Mouse (Mus musculus) hindbrain, embryonic 15.5 days (tissue): ENCODE measurements around the gene Ubr4. TPM values are rescaled to one million over a fixed set of nuclear protein-coding genes. Genes with fewer than 3 reads are reported as not detected.

Source experiments
- ATAC-seq: fragments of 200-750 bp; cut with Nextera tagmentation; 2 replicates; pipeline ENCODE4 v1.8.0; 2017; ENCODE audit warnings: low read depth, moderate number of reproducible peaks, moderate TSS enrichment; ENCODE audit not compliant: low FRiP score
- H3K27ac ChIP-seq: fragments of 300-500 bp; sonication (generic); replicated peaks from 2 replicates; pipeline ENCODE4 v1.5.1; 2015; ENCODE audit warnings: mild to moderate bottlenecking, inconsistent platforms
- H3K27me3 ChIP-seq: fragments of 300-500 bp; sonication (generic); 2 replicates; pipeline ENCODE4 v1.6.1; 2015; ENCODE audit warnings: control low read depth, inconsistent platforms
- H3K36me3 ChIP-seq: fragments of 300-500 bp; sonication (generic); 2 replicates; pipeline ENCODE4 v1.6.1; 2015; ENCODE audit warnings: control low read depth, inconsistent platforms
- H3K4me1 ChIP-seq: fragments of 300-500 bp; sonication (generic); replicated peaks from 2 replicates; pipeline ENCODE4 v1.6.1; 2015; ENCODE audit warnings: control low read depth, inconsistent platforms
- H3K4me2 ChIP-seq: fragments of 300-500 bp; sonication (generic); 2 replicates; pipeline ENCODE4 v1.6.1; 2015; ENCODE audit warnings: moderate library complexity, mild to moderate bottlenecking, inconsistent platforms
- H3K4me3 ChIP-seq: fragments of 300-500 bp; sonication (generic); 2 replicates; pipeline ENCODE4 v1.5.1; 2015; ENCODE audit warnings: mild to moderate bottlenecking, inconsistent platforms
- H3K9ac ChIP-seq: fragments of 300-500 bp; sonication (generic); 2 replicates; pipeline ENCODE4 v1.6.1; 2015; ENCODE audit warnings: inconsistent platforms
- H3K9me3 ChIP-seq: fragments of 300-500 bp; sonication (generic); 2 replicates; pipeline ENCODE4 v1.6.1; 2016; ENCODE audit warnings: control low read depth, inconsistent platforms
- WGBS: fragments of 180-500 bp; shearing (Covaris S2); methylation state at CpG from one replicate; pipeline ENCODE4 v1.1.7; 2015; 5-methylcytosine and 5-hydroxymethylcytosine counted together
- polyA plus RNA-seq: library from polyadenylated mRNA; unstranded; fragments of >200 nt; fragmentation: Nextera tagmentation; extraction: Ambion mirVana; gene quantifications from 2 replicates; pipeline ENCODE4 v1.2.1, GENCODE M21; 2015

Gene Ubr4
- polyA plus RNA-seq, 1 experiment from 2014 or later: 96.8 TPM

GRCm38 (mm10) chr4:139334631-139335295 is 17.6 kb upstream of the Ubr4 start:
- no peak overlapping the region for H3K4me2 ChIP-seq
- no peak overlapping the region for H3K9ac ChIP-seq
- H3K4me1 ChIP-seq: no peaks in the 10 kb centered on the region
- ATAC-seq: no peak
- H3K36me3 ChIP-seq: no peaks in the 10 kb centered on the region
- H3K9me3 ChIP-seq: no peaks in the 10 kb centered on the region
- WGBS: 60% methylated on average over 8 of the region's 9 CpGs
- H3K27me3 ChIP-seq: peaks cover 9% of the 10 kb centered on the region; the same call in 1 of the 2 replicates
- H3K4me3 ChIP-seq: no peak overlapping the region
- no peak overlapping the region for H3K27ac ChIP-seq

- Histone ChIP-seq H3K27ac (no peak overlapping the region), H3K4me2 (no peak overlapping the region), H3K4me3 (no peak overlapping the region), H3K36me3 (no peaks in the 10 kb centered on the region), H3K9me3 (no peaks in the 10 kb centered on the region), H3K9ac (no peak overlapping the region), H3K27me3 (peaks cover 9% of the 10 kb centered on the region; the same call in 1 of the 2 replicates), H3K4me1 (no peaks in the 10 kb centered on the region)
- 68% methylated on average over 7 of the region's 7 CpGs for WGBS
- ATAC-seq: no peak
These were observed 16.9 kb upstream of the Ubr4 start for GRCm38 (mm10) chr4:139335507-139335906.

- 28% methylated on average over 24 of the region's 24 CpGs for WGBS
- Histone ChIP-seq H3K9ac (no peak overlapping the region), H3K27ac (no peak overlapping the region), H3K9me3 (no peaks in the 10 kb centered on the region), H3K27me3 (peaks cover 9% of the 10 kb centered on the region; the same call in 1 of the 2 replicates), H3K4me3 (no peak overlapping the region), H3K4me2 (peak overlapping the region; percentile 33), H3K4me1 (no peaks in the 10 kb centered on the region), H3K36me3 (no peaks in the 10 kb centered on the region)
- ATAC-seq: no peak
These were observed 15.5 kb upstream of the Ubr4 start for GRCm38 (mm10) chr4:139336822-139337483.

GRCm38 (mm10) chr4:139338145-139338544 is 14.3 kb upstream of the Ubr4 start:
- no peak overlapping the region for H3K4me3 ChIP-seq
- no peak overlapping the region for H3K27ac ChIP-seq
- no peak overlapping the region for H3K4me2 ChIP-seq
- WGBS: 63% methylated on average over 33 of the region's 33 CpGs
- peaks cover 9% of the 10 kb centered on the region; the same call in 1 of the 2 replicates for H3K27me3 ChIP-seq
- no peak for ATAC-seq
- no peaks in the 10 kb centered on the region for H3K36me3 ChIP-seq
- H3K9ac ChIP-seq: no peak overlapping the region
- no peaks in the 10 kb centered on the region for H3K9me3 ChIP-seq
- H3K4me1 ChIP-seq: no peaks in the 10 kb centered on the region

- peaks cover 9% of the 10 kb centered on the region; the same call in 1 of the 2 replicates for H3K27me3 ChIP-seq
- no peak overlapping the region for H3K9ac ChIP-seq
- H3K4me3 ChIP-seq: no peak overlapping the region
- H3K9me3 ChIP-seq: no peaks in the 10 kb centered on the region
- no peaks in the 10 kb centered on the region for H3K4me1 ChIP-seq
- H3K27ac ChIP-seq: no peak overlapping the region
- no peaks in the 10 kb centered on the region; the same call in 1 of the 2 replicates for H3K36me3 ChIP-seq
- ATAC-seq: no peak
- 86% methylated on average over 4 of the region's 4 CpGs for WGBS
- no peak overlapping the region for H3K4me2 ChIP-seq
These were observed 11.6 kb upstream of the Ubr4 start for GRCm38 (mm10) chr4:139340835-139341234.

- ATAC-seq: no peak
These were observed 10.7 kb upstream of the Ubr4 start for GRCm38 (mm10) chr4:139341556-139342233.

GRCm38 (mm10) chr4:139343718-139344117 is 8.7 kb upstream of the Ubr4 start:
- Histone ChIP-seq H3K27ac (no peak overlapping the region), H3K9ac (no peak overlapping the region), H3K4me1 (no peaks in the 10 kb centered on the region), H3K4me2 (no peak overlapping the region), H3K4me3 (no peak overlapping the region), H3K36me3 (peaks cover 19% of the 10 kb centered on the region), H3K27me3 (no peaks in the 10 kb centered on the region), H3K9me3 (no peaks in the 10 kb centered on the region)
- 66% methylated on average over 5 of the region's 5 CpGs for WGBS
- ATAC-seq: no peak

More at GRCm38 (mm10) chr4:139341556-139342233, 10.7 kb upstream of the Ubr4 start:
- Histone ChIP-seq H3K9me3 (no peaks in the 10 kb centered on the region), H3K4me3 (no peak overlapping the region), H3K4me1 (no peaks in the 10 kb centered on the region), H3K27ac (no peak overlapping the region), H3K4me2 (no peak overlapping the region), H3K27me3 (peaks cover 9% of the 10 kb centered on the region; the same call in 1 of the 2 replicates), H3K36me3 (peaks cover 8% of the 10 kb centered on the region), H3K9ac (no peak overlapping the region)
- 77% methylated on average over 7 of the region's 7 CpGs for WGBS

- no peak overlapping the region for H3K27ac ChIP-seq
- no peaks in the 10 kb centered on the region for H3K27me3 ChIP-seq
- no peak overlapping the region for H3K4me3 ChIP-seq
- no peak for ATAC-seq
- H3K4me2 ChIP-seq: no peak overlapping the region
- H3K36me3 ChIP-seq: peaks cover 19% of the 10 kb centered on the region
- H3K9ac ChIP-seq: no peak overlapping the region
- H3K9me3 ChIP-seq: no peaks in the 10 kb centered on the region
- 72% methylated on average over 23 of the region's 23 CpGs for WGBS
- H3K4me1 ChIP-seq: peaks cover 2% of the 10 kb centered on the region
These were observed 6.9 kb upstream of the Ubr4 start for GRCm38 (mm10) chr4:139345416-139346019.

- Histone ChIP-seq H3K27me3 (no peaks in the 10 kb centered on the region), H3K27ac (peak overlapping the region; percentile 97), H3K4me3 (peak overlapping the region; percentile 72), H3K36me3 (peaks cover 34% of the 10 kb centered on the region), H3K4me2 (peak overlapping the region; percentile 94), H3K9ac (peak overlapping the region; percentile 86), H3K4me1 (peaks cover 19% of the 10 kb centered on the region), H3K9me3 (no peaks in the 10 kb centered on the region)
- WGBS: 1% methylated on average over 7 of the region's 7 CpGs
- 0 out of 2 replicates have a peak, but pooled peaks have one; percentile 9 for ATAC-seq
These were observed 423 bp downstream of the Ubr4 start for GRCm38 (mm10) chr4:139352832-139353231.

- no peak overlapping the region for H3K4me3 ChIP-seq
- H3K27ac ChIP-seq: no peak overlapping the region
- WGBS: 93% methylated on average over 3 of the region's 3 CpGs
- peaks cover 68% of the 10 kb centered on the region for H3K36me3 ChIP-seq
- peaks cover 6% of the 10 kb centered on the region for H3K4me1 ChIP-seq
- no peak overlapping the region for H3K4me2 ChIP-seq
- H3K9me3 ChIP-seq: no peaks in the 10 kb centered on the region
- no peak for ATAC-seq
- no peaks in the 10 kb centered on the region for H3K27me3 ChIP-seq
- H3K9ac ChIP-seq: no peak overlapping the region
These were observed 4.8 kb downstream of the Ubr4 start for GRCm38 (mm10) chr4:139357211-139357610.

GRCm38 (mm10) chr4:139360761-139361548 is 8.5 kb downstream of the Ubr4 start:
- Histone ChIP-seq H3K9me3 (no peaks in the 10 kb centered on the region), H3K4me3 (no peak overlapping the region), H3K4me1 (no peaks in the 10 kb centered on the region), H3K27ac (no peak overlapping the region), H3K27me3 (no peaks in the 10 kb centered on the region), H3K4me2 (no peak overlapping the region), H3K9ac (no peak overlapping the region), H3K36me3 (peaks cover 87% of the 10 kb centered on the region)
- ATAC-seq: no peak
- 93% methylated on average over 11 of the region's 11 CpGs for WGBS
